Mouse (Mus musculus) intestine, embryonic 15.5 days (tissue): Measurements from ENCODE around the gene Slc25a18. TPM values are rescaled to one million over a fixed set of nuclear protein-coding genes. Genes with fewer than 3 reads are reported as not detected.

Experiments
- ATAC-seq: fragments of 200-750 bp; cut with Nextera tagmentation; 2 replicates; pipeline ENCODE4 v1.8.0; 2017; ENCODE audit warnings: moderate TSS enrichment, moderate library complexity
- H3K27ac ChIP-seq: fragments of 300-500 bp; sonication (generic); 2 replicates; pipeline ENCODE4 v1.5.1; 2015; ENCODE audit warnings: mild to moderate bottlenecking, inconsistent platforms
- H3K27me3 ChIP-seq: fragments of 300-500 bp; sonication (generic); replicated peaks from 2 replicates; pipeline ENCODE4 v1.6.1; 2015; ENCODE audit warnings: inconsistent platforms
- H3K36me3 ChIP-seq: fragments of 300-500 bp; sonication (generic); 2 replicates; pipeline ENCODE4 v1.6.1; 2015; ENCODE audit warnings: inconsistent platforms
- H3K4me1 ChIP-seq: fragments of 300-500 bp; sonication (generic); replicated peaks from 2 replicates; pipeline ENCODE4 v1.6.1; 2015; ENCODE audit warnings: inconsistent platforms
- H3K4me2 ChIP-seq: fragments of 300-500 bp; sonication (generic); replicated peaks from 2 replicates; pipeline ENCODE4 v1.6.1; 2015; ENCODE audit warnings: mild to moderate bottlenecking, inconsistent platforms
- H3K4me3 ChIP-seq: fragments of 300-500 bp; sonication (generic); replicated peaks from 2 replicates; pipeline ENCODE4 v1.5.1; 2015; ENCODE audit warnings: inconsistent platforms
- H3K9ac ChIP-seq: fragments of 300-500 bp; sonication (generic); 2 replicates; pipeline ENCODE4 v1.6.1; 2015; ENCODE audit warnings: inconsistent platforms
- H3K9me3 ChIP-seq: fragments of 300-500 bp; sonication (generic); 2 replicates; pipeline ENCODE4 v1.6.1; 2016; ENCODE audit warnings: inconsistent platforms
- WGBS: fragments of 180-500 bp; shearing (Covaris S2); methylation state at CpG from one replicate; pipeline ENCODE4 v1.1.7; 2015; 5-methylcytosine and 5-hydroxymethylcytosine counted together
- polyA plus RNA-seq: library from polyadenylated mRNA; unstranded; fragments of >200 nt; fragmentation: Nextera tagmentation; extraction: Ambion mirVana; gene quantifications from 2 replicates; pipeline ENCODE4 v1.2.1, GENCODE M21; 2015

The Slc25a18 gene
- polyA plus RNA-seq, 1 experiment from 2014 or later, result 0.10 TPM

GRCm38 (mm10) chr6:120777533-120777932, 4.2 kb downstream of the Slc25a18 start:
- Histone ChIP-seq H3K4me2 (no peak overlapping the region), H3K36me3 (no peaks in the 10 kb centered on the region), H3K27ac (no peak overlapping the region), H3K9ac (no peak overlapping the region), H3K27me3 (no peaks in the 10 kb centered on the region), H3K4me3 (no peak overlapping the region), H3K9me3 (no peaks in the 10 kb centered on the region), H3K4me1 (no peaks in the 10 kb centered on the region)
- 73% methylated on average over 9 of the region's 9 CpGs for WGBS
- no peak for ATAC-seq

- WGBS, result 56% methylated on average over 3 of the region's 3 CpGs
- ATAC-seq, result no peak
Observed at GRCm38 (mm10) chr6:120778226-120778625, 4.8 kb downstream of the Slc25a18 start.

DNA sequence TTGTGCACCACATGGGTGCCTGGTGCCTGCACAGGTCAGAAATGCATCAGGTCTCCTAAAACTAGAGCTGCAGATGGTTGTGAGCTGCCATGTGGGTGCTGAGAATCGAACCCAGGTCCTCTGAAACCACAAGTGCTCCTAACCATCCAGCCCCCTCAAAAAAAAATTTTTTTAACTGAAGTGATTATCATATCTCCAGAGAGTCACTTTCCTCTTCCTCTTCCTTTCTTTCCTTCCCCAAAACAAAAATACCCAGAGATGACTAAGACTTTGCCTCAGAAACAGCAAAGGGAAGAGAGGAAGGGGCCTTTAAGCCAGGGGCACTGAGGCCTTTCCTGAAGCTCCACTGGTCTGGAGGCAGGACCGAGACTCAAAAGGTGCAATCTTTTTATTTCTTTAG, 9.6 kb downstream of the Slc25a18 start:
- no peaks in the 10 kb centered on the region for H3K4me1 ChIP-seq
- no peak overlapping the region for H3K4me3 ChIP-seq
- H3K4me2 ChIP-seq, result no peak overlapping the region
- H3K9me3 ChIP-seq, result no peaks in the 10 kb centered on the region
- H3K27ac ChIP-seq, result no peak overlapping the region
- H3K27me3 ChIP-seq, result no peaks in the 10 kb centered on the region
- WGBS, result 86% methylated on average over 2 of the region's 2 CpGs
- H3K36me3 ChIP-seq, result no peaks in the 10 kb centered on the region
- H3K9ac ChIP-seq, result no peak overlapping the region
- no peak for ATAC-seq

More at GRCm38 (mm10) chr6:120778226-120778625, 4.8 kb downstream of the Slc25a18 start:
- Histone ChIP-seq H3K9me3 (no peaks in the 10 kb centered on the region), H3K4me1 (no peaks in the 10 kb centered on the region), H3K27me3 (no peaks in the 10 kb centered on the region), H3K9ac (no peak overlapping the region), H3K4me3 (no peak overlapping the region), H3K36me3 (no peaks in the 10 kb centered on the region), H3K27ac (no peak overlapping the region), H3K4me2 (no peak overlapping the region)

- no peak overlapping the region for H3K9ac ChIP-seq
- H3K27ac ChIP-seq, result no peak overlapping the region
- H3K36me3 ChIP-seq, result no peaks in the 10 kb centered on the region
- H3K9me3 ChIP-seq, result no peaks in the 10 kb centered on the region
- no peaks in the 10 kb centered on the region for H3K27me3 ChIP-seq
- 66% methylated on average over 7 of the region's 7 CpGs for WGBS
- no peak overlapping the region for H3K4me2 ChIP-seq
- no peaks in the 10 kb centered on the region for H3K4me1 ChIP-seq
- no peak overlapping the region for H3K4me3 ChIP-seq
- no peak for ATAC-seq
Observed at GRCm38 (mm10) chr6:120784351-120784750, 11.0 kb downstream of the Slc25a18 start.

- 74% methylated on average over 5 of the region's 5 CpGs for WGBS
- no peak overlapping the region for H3K4me3 ChIP-seq
Observed at GRCm38 (mm10) chr6:120788068-120788607, 14.8 kb downstream of the Slc25a18 start.

DNA sequence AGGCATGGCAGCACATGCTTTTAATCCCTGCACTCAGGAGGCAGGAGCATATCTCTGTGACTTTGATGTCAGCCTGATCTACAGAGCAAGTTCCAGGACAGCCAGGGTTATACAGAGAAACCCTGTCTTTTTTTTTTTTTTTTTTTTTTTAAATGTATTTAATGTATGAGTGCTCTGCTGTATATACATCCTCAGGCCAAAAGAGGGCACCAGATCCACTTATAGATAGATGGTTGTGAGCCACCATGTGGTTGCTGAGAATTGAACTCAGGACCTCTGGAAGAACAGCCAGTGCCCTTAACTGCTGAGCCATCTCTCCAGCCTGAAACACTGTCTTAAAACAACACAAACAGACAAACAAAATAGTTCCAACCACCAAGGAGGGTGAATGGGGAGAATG, 15.5 kb downstream of the Slc25a18 start:
- H3K27me3 ChIP-seq, result no peaks in the 10 kb centered on the region
- no peaks in the 10 kb centered on the region for H3K4me1 ChIP-seq
- no peak overlapping the region for H3K27ac ChIP-seq
- no peak overlapping the region for H3K9ac ChIP-seq
- H3K36me3 ChIP-seq, result peaks cover 5% of the 10 kb centered on the region
- ATAC-seq, result no peak
- no peak overlapping the region for H3K4me3 ChIP-seq
- no peaks in the 10 kb centered on the region for H3K9me3 ChIP-seq
- H3K4me2 ChIP-seq, result no peak overlapping the region

More at GRCm38 (mm10) chr6:120788068-120788607, 14.8 kb downstream of the Slc25a18 start:
- no peaks in the 10 kb centered on the region for H3K9me3 ChIP-seq
- H3K9ac ChIP-seq, result no peak overlapping the region
- H3K4me2 ChIP-seq, result no peak overlapping the region
- H3K36me3 ChIP-seq, result peaks cover 3% of the 10 kb centered on the region; the same call in 1 of the 2 replicates
- no peak overlapping the region for H3K27ac ChIP-seq
- no peak for ATAC-seq
- H3K27me3 ChIP-seq, result no peaks in the 10 kb centered on the region
- H3K4me1 ChIP-seq, result no peaks in the 10 kb centered on the region

DNA sequence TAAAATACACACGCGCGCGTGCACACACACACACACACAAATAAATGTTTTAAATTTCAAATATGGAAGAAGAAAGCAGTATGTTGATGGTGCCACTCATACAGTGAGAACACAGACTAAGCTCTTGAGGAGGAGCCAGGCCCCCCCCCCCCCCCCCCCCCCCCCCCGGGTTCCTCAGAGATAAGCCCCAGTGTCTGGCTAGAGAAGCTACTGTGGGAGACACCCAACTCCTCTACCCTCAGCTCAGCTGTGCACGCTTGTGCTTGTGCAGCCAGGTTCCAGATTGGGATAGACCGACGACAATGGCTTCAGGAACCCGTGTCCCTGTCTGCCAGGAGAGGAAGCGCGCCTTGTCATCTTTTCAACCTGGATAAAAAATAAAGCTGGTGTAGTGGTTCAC, 16.8 kb downstream of the Slc25a18 start:
- Histone ChIP-seq H3K4me2 (no peak overlapping the region), H3K27me3 (no peaks in the 10 kb centered on the region), H3K27ac (no peak overlapping the region), H3K36me3 (peaks cover 13% of the 10 kb centered on the region), H3K9ac (no peak overlapping the region), H3K4me3 (no peak overlapping the region), H3K4me1 (no peaks in the 10 kb centered on the region), H3K9me3 (no peaks in the 10 kb centered on the region)
- 0 out of 2 replicates have a peak, but pooled peaks have one; percentile 48 for ATAC-seq
- WGBS, result 85% methylated on average over 11 of the region's 11 CpGs

GRCm38 (mm10) chr6:120790717-120791116, 17.3 kb downstream of the Slc25a18 start:
- no peak overlapping the region for H3K4me3 ChIP-seq
- WGBS, result 68% methylated on average over 5 of the region's 5 CpGs
- H3K27me3 ChIP-seq, result no peaks in the 10 kb centered on the region
- no peak overlapping the region for H3K27ac ChIP-seq
- H3K9me3 ChIP-seq, result no peaks in the 10 kb centered on the region
- peaks cover 18% of the 10 kb centered on the region for H3K36me3 ChIP-seq
- ATAC-seq, result no peak
- no peak overlapping the region for H3K9ac ChIP-seq
- H3K4me1 ChIP-seq, result no peaks in the 10 kb centered on the region
- no peak overlapping the region for H3K4me2 ChIP-seq

DNA sequence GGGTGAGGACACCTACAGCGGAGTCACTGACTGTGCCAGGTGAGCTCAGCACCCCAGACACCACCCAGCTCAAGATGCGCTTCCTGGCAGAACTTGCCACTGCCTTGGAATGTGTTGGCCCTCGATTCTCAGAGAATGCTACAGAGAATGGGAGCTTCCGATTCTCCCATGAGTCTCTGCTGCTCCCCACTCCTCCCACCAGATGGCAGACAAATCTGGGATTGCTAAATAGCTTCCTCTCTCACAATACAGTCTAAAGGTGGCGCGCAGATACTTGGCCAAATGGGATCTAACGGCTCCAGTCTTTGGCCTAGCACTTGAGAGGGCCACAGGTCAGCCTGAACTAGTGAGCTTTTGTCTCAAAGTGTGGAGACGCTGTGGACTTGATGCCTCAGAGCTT, 19.6 kb downstream of the Slc25a18 start:
- no peak for ATAC-seq
- no peak overlapping the region for H3K9ac ChIP-seq
- no peak overlapping the region for H3K4me3 ChIP-seq
- H3K9me3 ChIP-seq, result no peaks in the 10 kb centered on the region
- no peaks in the 10 kb centered on the region for H3K4me1 ChIP-seq
- peaks cover 28% of the 10 kb centered on the region for H3K36me3 ChIP-seq
- H3K4me2 ChIP-seq, result no peak overlapping the region
- H3K27ac ChIP-seq, result no peak overlapping the region
- 86% methylated on average over 8 of the region's 8 CpGs for WGBS
- no peaks in the 10 kb centered on the region for H3K27me3 ChIP-seq

DNA sequence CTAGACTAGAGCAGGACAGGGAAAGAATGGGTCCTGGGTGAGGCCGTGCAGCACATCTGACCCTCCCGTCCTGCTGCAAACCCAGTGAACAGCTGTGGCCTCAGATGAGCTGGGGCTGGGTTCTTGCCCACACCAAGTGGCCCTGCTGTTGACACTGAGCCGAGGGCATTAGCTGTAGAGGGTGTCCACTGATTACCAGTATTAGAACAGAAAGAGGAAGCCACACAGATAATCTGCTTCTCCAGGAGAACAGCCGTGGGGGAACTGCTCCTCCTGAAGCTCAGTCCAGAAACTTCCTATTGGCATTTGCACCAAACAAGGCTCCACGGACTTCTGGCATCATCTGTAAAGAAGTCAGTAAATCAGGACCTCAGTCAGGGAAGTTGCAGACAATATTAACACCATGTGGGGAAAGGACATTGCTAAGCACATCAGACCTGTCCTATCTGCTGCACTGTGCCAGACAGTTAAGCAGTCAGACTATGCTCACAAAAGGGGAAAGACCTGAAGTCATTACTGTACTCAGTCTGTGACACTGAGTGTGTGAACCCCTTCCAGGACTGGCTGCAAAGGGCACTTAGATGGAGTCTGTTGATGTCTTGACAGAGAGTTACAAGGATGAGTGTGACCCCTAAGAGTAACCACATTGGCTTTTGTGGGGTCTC, 22.2 kb downstream of the Slc25a18 start:
- H3K9ac ChIP-seq, result no peak overlapping the region
- peaks cover 33% of the 10 kb centered on the region for H3K36me3 ChIP-seq
- H3K4me1 ChIP-seq, result no peaks in the 10 kb centered on the region
- no peak overlapping the region for H3K4me2 ChIP-seq
- WGBS, result 83% methylated on average over 5 of the region's 5 CpGs
- no peak overlapping the region for H3K4me3 ChIP-seq
- H3K9me3 ChIP-seq, result no peaks in the 10 kb centered on the region
- no peaks in the 10 kb centered on the region for H3K27me3 ChIP-seq
- ATAC-seq, result no peak
- no peak overlapping the region for H3K27ac ChIP-seq

DNA sequence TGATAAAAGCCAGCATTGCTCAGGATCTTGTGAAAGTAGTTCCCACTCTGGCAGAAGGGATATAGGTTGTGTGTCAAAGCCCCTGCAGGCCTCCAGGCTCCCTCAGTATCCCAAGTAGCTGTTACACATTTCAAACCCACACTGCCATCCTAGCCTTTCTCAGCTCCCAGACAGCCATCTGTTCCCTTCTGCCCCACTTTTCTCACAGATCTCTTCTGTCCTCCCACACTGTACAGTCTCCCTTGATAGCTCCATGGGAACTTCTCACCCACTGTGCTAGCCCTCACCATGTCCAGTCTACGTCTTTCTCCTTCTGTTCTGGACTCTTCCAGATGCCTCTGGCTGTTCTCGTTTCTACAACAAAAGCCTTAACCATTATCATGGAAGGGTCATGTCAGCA, 22.7 kb downstream of the Slc25a18 start:
- ATAC-seq, result no peak
- Histone ChIP-seq H3K36me3 (peaks cover 33% of the 10 kb centered on the region), H3K9ac (no peak overlapping the region), H3K27me3 (no peaks in the 10 kb centered on the region), H3K9me3 (no peaks in the 10 kb centered on the region), H3K4me2 (no peak overlapping the region), H3K4me3 (no peak overlapping the region), H3K27ac (no peak overlapping the region), H3K4me1 (no peaks in the 10 kb centered on the region)
- 89% methylated on average over 2 of the region's 2 CpGs for WGBS

- ATAC-seq, result peak; percentile 31; the same call in 1 of the 2 replicates
- no peaks in the 10 kb centered on the region for H3K4me1 ChIP-seq
- H3K4me3 ChIP-seq, result no peak overlapping the region
- no peaks in the 10 kb centered on the region for H3K27me3 ChIP-seq
- no peak overlapping the region for H3K27ac ChIP-seq
- no peaks in the 10 kb centered on the region for H3K9me3 ChIP-seq
- peaks cover 41% of the 10 kb centered on the region for H3K36me3 ChIP-seq
- WGBS, result 77% methylated on average over 7 of the region's 7 CpGs
- no peak overlapping the region for H3K9ac ChIP-seq
- no peak overlapping the region for H3K4me2 ChIP-seq
Observed at GRCm38 (mm10) chr6:120798019-120798418, 24.6 kb downstream of the Slc25a18 start.

DNA sequence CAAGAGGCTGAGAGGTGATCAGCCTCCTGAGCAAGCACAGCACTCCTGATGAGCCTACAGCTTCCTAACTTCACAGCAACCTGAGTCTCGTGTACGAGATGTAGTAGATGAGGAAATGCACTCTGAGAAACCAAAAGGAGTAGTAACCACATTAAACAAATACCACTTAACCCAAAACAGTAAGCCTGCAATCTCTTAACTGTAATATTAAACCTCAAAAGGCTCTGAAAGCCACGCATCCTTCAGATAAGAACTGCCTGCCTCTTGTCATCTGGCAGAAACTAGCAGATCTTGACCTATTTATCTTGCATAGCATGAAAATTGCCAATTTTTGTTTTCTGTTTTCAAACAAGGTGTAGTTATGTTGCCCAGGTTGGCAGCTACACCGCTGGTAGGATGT, 25.5 kb downstream of the Slc25a18 start:
- H3K27me3 ChIP-seq, result no peaks in the 10 kb centered on the region
- no peak overlapping the region for H3K4me2 ChIP-seq
- H3K9ac ChIP-seq, result no peak overlapping the region
- no peaks in the 10 kb centered on the region for H3K4me1 ChIP-seq
- no peaks in the 10 kb centered on the region for H3K9me3 ChIP-seq
- WGBS, result 85% methylated on average over 4 of the region's 4 CpGs
- no peak for ATAC-seq
- no peak overlapping the region for H3K4me3 ChIP-seq
- H3K36me3 ChIP-seq, result peaks cover 42% of the 10 kb centered on the region
- no peak overlapping the region for H3K27ac ChIP-seq
